Mouse (Mus musculus): ENCODE measurements at regions not wholly inside any gene's neighbourhood (a gene's known extent, or its start where the extent isn't known, plus 50 kb on each side); places are given as distances from the start of the nearest gene placed in this dataset.
A peak's percentile ranks its signal among the peaks of the same experiment; 100 is the strongest.
"Not testable (repeated sequence)": the region's sequence is repeated elsewhere in the genome, so short reads cannot be mapped to it uniquely, and the experiment has no call there.

DNA sequence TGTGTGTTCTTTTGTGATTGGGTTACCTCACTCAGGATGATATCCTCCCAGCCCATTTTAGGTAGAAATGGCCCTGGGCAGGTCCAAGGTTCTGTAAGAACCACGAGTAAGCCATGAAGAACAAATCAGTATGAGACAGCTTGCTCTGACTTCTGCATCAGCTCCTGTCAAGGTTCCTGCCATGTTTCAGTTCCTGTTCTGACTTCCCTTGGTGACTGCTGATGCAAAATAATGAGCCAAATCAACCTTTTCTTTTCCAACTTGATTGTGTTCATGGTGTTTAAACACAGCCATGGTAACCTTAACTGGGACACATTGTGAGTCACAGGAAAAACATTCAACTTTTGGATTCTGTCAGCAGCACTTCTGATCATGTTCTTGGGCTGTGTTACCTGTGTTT, 667.4 kb upstream of the Igfbp7 start:
- no peaks in the 10 kb centered on the region for H3K36me3 ChIP-seq (ENCODE audit: control insufficient read depth, insufficient read depth, low read length)
- no peak for ATAC-seq (ENCODE audit: low read depth)
- no peak overlapping the region for H3K4me2 ChIP-seq (ENCODE audit: low read depth, low read length)
- H3K27ac ChIP-seq (replicated peaks; ENCODE audit: low read depth, low read length), result no peak overlapping the region
- H3K4me3 ChIP-seq (ENCODE audit: low read depth, low read length), result no peak overlapping the region
- no peaks in the 10 kb centered on the region for H3K4me1 ChIP-seq (ENCODE audit: control insufficient read depth, insufficient read depth, low read length)
- 47% methylated on average over 1 of the region's 1 CpGs for WGBS
- H3K9me3 ChIP-seq (ENCODE audit: control insufficient read depth, low read length), result no peaks in the 10 kb centered on the region
- H3K9ac ChIP-seq (ENCODE audit: low read depth, low read length), result no peak overlapping the region
- no peak for DNase-seq (ENCODE audit: low spot score)
- no peaks in the 10 kb centered on the region for H3K27me3 ChIP-seq (replicated peaks; ENCODE audit: control insufficient read depth, insufficient read depth, low read length)

DNA sequence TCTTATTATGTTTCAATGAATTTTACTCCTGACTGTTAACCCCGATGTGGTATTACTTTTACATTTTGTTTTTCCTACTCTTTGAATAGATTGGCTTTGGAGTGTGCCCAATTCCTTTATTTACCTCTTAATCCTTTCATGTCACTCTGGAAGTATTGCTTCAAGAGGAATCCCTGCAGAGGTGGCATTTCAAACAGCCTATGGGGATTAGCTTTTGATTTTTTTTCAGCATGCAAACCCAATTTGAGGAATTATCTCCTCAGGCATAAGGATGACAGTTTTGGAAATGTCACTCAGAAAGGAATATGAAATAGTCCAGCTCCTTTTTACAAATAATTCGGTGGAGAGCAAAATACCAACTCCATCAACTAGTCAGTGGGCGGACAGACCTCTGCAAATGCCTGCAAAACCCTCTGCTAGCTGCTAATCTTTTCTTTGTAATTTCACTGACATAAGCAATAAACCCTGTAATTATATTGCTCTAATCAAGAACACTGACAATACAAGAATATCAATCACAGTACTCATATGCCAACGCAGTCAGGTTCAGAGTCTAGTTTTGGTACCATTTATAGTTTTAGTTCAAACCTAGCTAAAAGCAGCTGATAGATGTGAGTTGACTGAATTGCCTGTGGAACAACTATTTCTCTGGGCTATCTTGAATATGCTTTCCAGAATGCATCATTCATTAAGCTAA, 624.9 kb upstream of the Igfbp7 start:
- no peaks in the 10 kb centered on the region for H3K27me3 ChIP-seq (replicated peaks; ENCODE audit: control insufficient read depth, insufficient read depth, low read length)
- no peak overlapping the region for H3K4me2 ChIP-seq (ENCODE audit: low read depth, low read length)
- WGBS, result 69% methylated on average over 4 of the region's 4 CpGs
- no peaks in the 10 kb centered on the region for H3K36me3 ChIP-seq (ENCODE audit: control insufficient read depth, insufficient read depth, low read length)
- no peaks in the 10 kb centered on the region for H3K9me3 ChIP-seq (ENCODE audit: control insufficient read depth, low read length)
- H3K27ac ChIP-seq (replicated peaks; ENCODE audit: low read depth, low read length), result no peak overlapping the region
- DNase-seq (ENCODE audit: low spot score) (no peak), ATAC-seq (ENCODE audit: low read depth) (no peak)
- H3K4me1 ChIP-seq (ENCODE audit: control insufficient read depth, insufficient read depth, low read length), result no peaks in the 10 kb centered on the region
- no peak overlapping the region for H3K9ac ChIP-seq (ENCODE audit: low read depth, low read length)
- H3K4me3 ChIP-seq (ENCODE audit: low read depth, low read length), result no peak overlapping the region

DNA sequence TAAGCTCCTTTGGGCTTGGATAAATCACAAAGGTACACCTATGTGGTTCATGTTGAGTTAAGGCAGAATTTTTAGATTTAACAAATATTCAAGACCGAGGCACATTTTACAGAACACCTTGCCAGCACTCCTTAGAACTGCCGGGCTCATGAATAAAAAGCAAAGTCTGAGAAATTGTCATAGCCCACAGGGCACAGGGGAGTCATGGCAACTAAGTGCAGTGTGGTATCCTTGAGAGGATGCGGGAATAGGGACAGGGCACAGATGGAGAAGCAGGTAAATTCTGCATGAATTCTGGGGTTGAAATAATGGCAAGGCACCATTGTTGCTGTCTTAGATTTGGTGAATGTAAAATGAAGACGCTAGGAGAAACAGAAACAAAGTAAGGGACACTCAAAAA, 609.7 kb upstream of the Igfbp7 start:
- WGBS, result 84% methylated on average over 4 of the region's 4 CpGs
- no peaks in the 10 kb centered on the region for H3K36me3 ChIP-seq (ENCODE audit: control insufficient read depth, insufficient read depth, low read length)
- no peak overlapping the region for H3K4me3 ChIP-seq (ENCODE audit: low read depth, low read length)
- H3K4me1 ChIP-seq (ENCODE audit: control insufficient read depth, insufficient read depth, low read length), result no peaks in the 10 kb centered on the region
- H3K9ac ChIP-seq (ENCODE audit: low read depth, low read length), result no peak overlapping the region
- DNase-seq (ENCODE audit: low spot score) (no peak), ATAC-seq (ENCODE audit: low read depth) (no peak)
- H3K4me2 ChIP-seq (ENCODE audit: low read depth, low read length), result no peak overlapping the region
- no peak overlapping the region for H3K27ac ChIP-seq (replicated peaks; ENCODE audit: low read depth, low read length)
- no peaks in the 10 kb centered on the region for H3K27me3 ChIP-seq (replicated peaks; ENCODE audit: control insufficient read depth, insufficient read depth, low read length)
- H3K9me3 ChIP-seq (ENCODE audit: control insufficient read depth, low read length), result no peaks in the 10 kb centered on the region

DNA sequence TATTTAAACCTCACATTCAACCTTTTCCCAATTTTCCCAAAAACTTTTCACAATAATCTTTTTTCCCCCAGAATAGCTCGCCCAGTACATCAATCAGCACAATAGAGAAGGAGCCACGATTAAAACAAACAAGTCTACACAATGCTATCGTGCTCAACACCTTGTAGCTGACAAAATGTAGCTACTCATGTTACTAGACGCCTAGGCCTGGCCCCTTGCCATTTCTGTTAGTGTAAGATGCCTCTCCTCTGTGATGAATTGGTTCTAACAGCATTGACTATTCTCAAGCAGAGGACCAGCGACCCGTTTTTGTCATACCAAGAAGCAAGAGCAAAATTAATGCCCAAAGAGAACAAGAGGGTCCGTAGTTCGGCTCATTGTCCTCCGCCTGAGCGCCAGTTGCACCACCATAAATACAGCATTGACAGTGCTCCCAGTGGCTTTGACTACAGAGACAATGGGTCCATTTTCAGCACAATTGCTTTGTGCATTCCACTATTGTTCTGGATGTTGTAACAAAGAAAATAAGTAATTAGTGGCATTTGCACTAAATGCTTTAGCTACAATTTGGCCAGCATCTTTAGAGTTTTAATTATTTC, 578.7 kb upstream of the Igfbp7 start:
- no peak overlapping the region for H3K4me3 ChIP-seq (ENCODE audit: low read depth, low read length)
- no peak for ATAC-seq (ENCODE audit: low read depth)
- H3K27ac ChIP-seq (replicated peaks; ENCODE audit: low read depth, low read length), result no peak overlapping the region
- no peak overlapping the region for H3K4me2 ChIP-seq (ENCODE audit: low read depth, low read length)
- H3K36me3 ChIP-seq (ENCODE audit: control insufficient read depth, insufficient read depth, low read length), result no peaks in the 10 kb centered on the region
- WGBS, result 74% methylated on average over 10 of the region's 10 CpGs
- no peaks in the 10 kb centered on the region for H3K27me3 ChIP-seq (replicated peaks; ENCODE audit: control insufficient read depth, insufficient read depth, low read length)
- H3K4me1 ChIP-seq (ENCODE audit: control insufficient read depth, insufficient read depth, low read length), result no peaks in the 10 kb centered on the region
- no peak overlapping the region for H3K9ac ChIP-seq (ENCODE audit: low read depth, low read length)
- DNase-seq (ENCODE audit: low spot score), result peak; percentile 32
- H3K9me3 ChIP-seq (ENCODE audit: control insufficient read depth, low read length), result no peaks in the 10 kb centered on the region

DNA sequence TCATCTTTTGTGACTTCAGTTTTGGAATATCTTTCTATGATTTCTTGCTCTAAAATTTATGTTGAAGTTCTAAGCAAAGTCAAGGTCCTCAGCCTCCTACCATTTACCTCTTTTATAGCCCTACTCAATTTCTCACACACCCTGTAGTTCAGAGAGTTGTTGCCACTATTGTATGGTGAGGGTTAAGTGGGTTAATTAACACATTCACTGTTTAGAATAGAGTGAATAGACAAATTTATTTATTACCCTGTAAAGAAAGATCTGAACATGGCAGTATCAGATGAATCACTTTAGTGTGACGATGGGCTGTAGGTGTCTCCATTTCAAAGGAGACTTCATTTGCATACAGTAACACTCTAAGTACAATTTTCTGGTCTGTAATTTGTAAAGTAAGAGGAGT, 577.4 kb upstream of the Igfbp7 start:
- Histone ChIP-seq H3K4me1 (ENCODE audit: control insufficient read depth, insufficient read depth, low read length) (no peaks in the 10 kb centered on the region), H3K4me2 (ENCODE audit: low read depth, low read length) (no peak overlapping the region), H3K9me3 (ENCODE audit: control insufficient read depth, low read length) (no peaks in the 10 kb centered on the region), H3K4me3 (ENCODE audit: low read depth, low read length) (no peak overlapping the region), H3K27ac (replicated peaks; ENCODE audit: low read depth, low read length) (no peak overlapping the region), H3K9ac (ENCODE audit: low read depth, low read length) (no peak overlapping the region), H3K27me3 (replicated peaks; ENCODE audit: control insufficient read depth, insufficient read depth, low read length) (no peaks in the 10 kb centered on the region), H3K36me3 (ENCODE audit: control insufficient read depth, insufficient read depth, low read length) (no peaks in the 10 kb centered on the region)
- ATAC-seq (ENCODE audit: low read depth) (no peak), DNase-seq (ENCODE audit: low spot score) (no peak)
- WGBS, result 78% methylated on average over 1 of the region's 1 CpGs

DNA sequence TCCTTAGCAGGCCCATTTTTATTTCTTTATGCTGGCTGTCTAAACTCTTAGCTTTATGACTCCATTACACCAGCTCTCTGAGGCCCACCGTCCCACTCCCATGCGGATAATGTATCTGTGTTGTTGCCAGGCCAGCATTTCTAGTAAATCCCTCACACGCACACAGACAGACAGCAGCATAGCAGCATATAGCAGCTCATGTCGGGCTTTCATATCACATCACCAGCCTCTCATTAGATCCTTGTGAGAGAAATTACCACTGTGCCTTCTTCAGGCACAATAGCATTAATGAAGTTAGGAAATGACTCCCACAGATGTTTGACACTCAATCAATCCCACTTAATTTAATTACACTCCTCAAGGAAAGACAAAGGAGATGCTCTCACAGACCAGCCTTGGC, 532.2 kb upstream of the Igfbp7 start:
- H3K4me2 ChIP-seq (ENCODE audit: low read depth, low read length); H3K27ac ChIP-seq (replicated peaks; ENCODE audit: low read depth, low read length); DNase-seq (ENCODE audit: low spot score); H3K4me3 ChIP-seq (ENCODE audit: low read depth, low read length); H3K4me1 ChIP-seq (ENCODE audit: control insufficient read depth, insufficient read depth, low read length); H3K9me3 ChIP-seq (ENCODE audit: control insufficient read depth, low read length); H3K9ac ChIP-seq (ENCODE audit: low read depth, low read length); H3K27me3 ChIP-seq (replicated peaks; ENCODE audit: control insufficient read depth, insufficient read depth, low read length); ATAC-seq (ENCODE audit: low read depth); H3K36me3 ChIP-seq (ENCODE audit: control insufficient read depth, insufficient read depth, low read length): not testable (repeated sequence)
- 78% methylated on average over 4 of the region's 4 CpGs for WGBS

DNA sequence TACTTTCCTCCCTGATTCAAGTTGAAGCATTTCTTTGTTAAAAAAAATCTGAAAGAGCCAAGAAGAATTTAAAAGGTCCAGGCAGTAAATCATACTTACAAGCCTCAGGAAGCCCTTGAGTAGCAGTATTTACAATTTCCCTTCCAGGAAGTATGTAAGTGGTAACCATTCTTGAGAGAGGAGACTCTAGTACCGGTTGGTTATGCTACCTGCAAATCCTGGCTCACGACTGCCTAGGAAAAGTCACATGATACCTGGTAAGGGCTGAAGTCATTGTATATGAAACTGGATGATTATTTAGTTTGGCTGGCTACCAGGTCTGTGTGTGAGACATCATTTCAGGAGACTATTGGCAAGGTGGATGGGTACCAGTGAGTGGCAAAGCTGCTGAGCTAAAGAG, 524.0 kb upstream of the Igfbp7 start:
- no peak for ATAC-seq (ENCODE audit: low read depth)
- DNase-seq (ENCODE audit: low spot score), result peak; percentile 17
- H3K27me3 ChIP-seq (replicated peaks; ENCODE audit: control insufficient read depth, insufficient read depth, low read length), result no peaks in the 10 kb centered on the region
- H3K9me3 ChIP-seq (ENCODE audit: control insufficient read depth, low read length), result no peaks in the 10 kb centered on the region
- no peak overlapping the region for H3K4me2 ChIP-seq (ENCODE audit: low read depth, low read length)
- H3K27ac ChIP-seq (replicated peaks; ENCODE audit: low read depth, low read length), result no peak overlapping the region
- no peak overlapping the region for H3K4me3 ChIP-seq (ENCODE audit: low read depth, low read length)
- 66% methylated on average over 2 of the region's 2 CpGs for WGBS
- no peaks in the 10 kb centered on the region for H3K36me3 ChIP-seq (ENCODE audit: control insufficient read depth, insufficient read depth, low read length)
- H3K4me1 ChIP-seq (ENCODE audit: control insufficient read depth, insufficient read depth, low read length), result no peaks in the 10 kb centered on the region
- no peak overlapping the region for H3K9ac ChIP-seq (ENCODE audit: low read depth, low read length)

DNA sequence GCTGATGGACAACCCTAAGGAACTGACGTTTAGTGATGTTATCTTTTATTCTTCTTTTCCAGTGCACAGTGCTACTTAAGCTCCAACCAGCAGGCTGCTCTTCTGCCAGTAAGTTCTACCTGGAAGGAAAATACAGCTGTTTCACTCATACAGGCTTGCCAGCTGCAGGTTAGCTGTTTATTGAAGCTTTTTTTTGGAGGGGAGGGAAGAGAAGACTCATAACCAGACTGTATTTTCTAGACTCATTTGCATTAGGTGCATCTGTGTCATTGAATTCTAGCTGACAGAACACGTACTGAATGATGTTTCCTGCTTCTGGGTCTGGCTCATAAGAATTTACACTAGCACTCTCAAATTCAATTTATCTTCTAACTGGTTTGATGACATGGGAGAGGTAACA, 513.3 kb upstream of the Igfbp7 start:
- Histone ChIP-seq H3K27ac (replicated peaks; ENCODE audit: low read depth, low read length) (no peak overlapping the region), H3K4me1 (ENCODE audit: control insufficient read depth, insufficient read depth, low read length) (no peaks in the 10 kb centered on the region), H3K9me3 (ENCODE audit: control insufficient read depth, low read length) (no peaks in the 10 kb centered on the region), H3K4me3 (ENCODE audit: low read depth, low read length) (no peak overlapping the region), H3K4me2 (ENCODE audit: low read depth, low read length) (no peak overlapping the region), H3K36me3 (ENCODE audit: control insufficient read depth, insufficient read depth, low read length) (no peaks in the 10 kb centered on the region), H3K27me3 (replicated peaks; ENCODE audit: control insufficient read depth, insufficient read depth, low read length) (no peaks in the 10 kb centered on the region), H3K9ac (ENCODE audit: low read depth, low read length) (no peak overlapping the region)
- 63% methylated on average over 2 of the region's 2 CpGs for WGBS
- ATAC-seq (ENCODE audit: low read depth) (no peak), DNase-seq (ENCODE audit: low spot score) (no peak)

DNA sequence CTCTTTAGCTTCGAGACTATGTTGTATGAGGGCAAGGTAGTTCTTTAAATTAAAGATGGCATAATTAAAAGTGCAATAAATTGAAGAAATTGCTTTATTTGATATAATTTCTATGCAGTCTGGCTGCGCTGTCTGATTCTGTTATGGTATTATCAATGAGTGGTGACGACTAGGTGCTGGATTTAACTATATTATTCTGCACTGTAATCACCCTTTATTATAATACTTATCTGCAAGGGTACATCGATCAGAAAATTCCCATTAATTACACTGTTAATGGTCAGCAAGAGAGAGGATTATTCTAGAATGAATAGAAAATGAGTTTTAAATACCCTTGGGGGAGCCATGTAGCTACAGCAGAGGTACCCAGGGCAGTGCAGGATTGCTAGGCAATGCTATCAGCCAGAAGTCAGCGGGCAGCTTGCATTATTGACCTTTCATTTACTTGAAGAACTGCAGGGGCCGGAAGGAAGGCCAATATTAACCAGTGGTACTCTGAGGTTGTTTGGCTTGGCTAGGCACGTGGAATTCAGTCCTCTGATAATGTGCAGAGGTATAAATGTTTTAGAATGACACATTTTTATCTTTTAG, 509.3 kb upstream of the Igfbp7 start:
- Histone ChIP-seq H3K9ac (ENCODE audit: low read depth, low read length) (no peak overlapping the region), H3K36me3 (ENCODE audit: control insufficient read depth, insufficient read depth, low read length) (no peaks in the 10 kb centered on the region)

More for the DNA sequence above, 509.3 kb upstream of the Igfbp7 start:
- Histone ChIP-seq H3K4me1 (ENCODE audit: control insufficient read depth, insufficient read depth, low read length) (no peaks in the 10 kb centered on the region), H3K27ac (replicated peaks; ENCODE audit: low read depth, low read length) (no peak overlapping the region), H3K9me3 (ENCODE audit: control insufficient read depth, low read length) (no peaks in the 10 kb centered on the region), H3K4me2 (ENCODE audit: low read depth, low read length) (no peak overlapping the region), H3K27me3 (replicated peaks; ENCODE audit: control insufficient read depth, insufficient read depth, low read length) (no peaks in the 10 kb centered on the region), H3K4me3 (ENCODE audit: low read depth, low read length) (no peak overlapping the region)
- WGBS, result 69% methylated on average over 7 of the region's 7 CpGs
- DNase-seq (ENCODE audit: low spot score), result no peak
- no peak for ATAC-seq (ENCODE audit: low read depth)
